Mouse (Mus musculus) midbrain, embryonic 10.5 days (tissue): ENCODE measurements around the gene Plce1. TPM values are rescaled to one million over a fixed set of nuclear protein-coding genes. Genes with fewer than 3 reads are reported as not detected.

Source experiments
- DNase-seq: peaks from one replicate; pipeline ENCODE4 v3.0.0-alpha.2; 2017; ENCODE audit warnings: low spot score
- H3K27ac ChIP-seq: fragments of 300-500 bp; sonication (generic); replicated peaks from 2 replicates; pipeline ENCODE4 v1.5.1; 2016; ENCODE audit warnings: mild to moderate bottlenecking
- H3K27me3 ChIP-seq: fragments of 300-500 bp; sonication (generic); 2 replicates; pipeline ENCODE4 v1.6.1; 2016; ENCODE audit warnings: low read depth, mild to moderate bottlenecking; ENCODE audit not compliant: poor library complexity, severe bottlenecking
- H3K36me3 ChIP-seq: fragments of 300-500 bp; sonication (generic); 2 replicates; pipeline ENCODE4 v1.6.1; 2016; ENCODE audit warnings: mild to moderate bottlenecking, moderate library complexity
- H3K4me1 ChIP-seq: fragments of 300-500 bp; sonication (generic); 2 replicates; pipeline ENCODE4 v1.6.1; 2016
- H3K4me3 ChIP-seq: fragments of 300-500 bp; sonication (generic); 2 replicates; pipeline ENCODE4 v1.5.1; 2016; ENCODE audit warnings: mild to moderate bottlenecking, moderate library complexity
- H3K9me3 ChIP-seq: fragments of 300-500 bp; sonication (generic); replicated peaks from 2 replicates; pipeline ENCODE4 v1.6.1; 2016; ENCODE audit warnings: mild to moderate bottlenecking
- WGBS: fragments of 180-500 bp; shearing (Covaris S2); methylation state at CpG from one replicate; pipeline ENCODE4 v1.1.7; 2016; 5-methylcytosine and 5-hydroxymethylcytosine counted together
- polyA plus RNA-seq: library from polyadenylated mRNA; unstranded; fragments of >200 nt; fragmentation: Nextera tagmentation; extraction: Ambion mirVana; gene quantifications from 2 replicates; pipeline ENCODE4 v1.2.1, GENCODE M21; 2016

Plce1 gene
- polyA plus RNA-seq, 1 experiment from 2014 or later = 3.1 TPM

DNA sequence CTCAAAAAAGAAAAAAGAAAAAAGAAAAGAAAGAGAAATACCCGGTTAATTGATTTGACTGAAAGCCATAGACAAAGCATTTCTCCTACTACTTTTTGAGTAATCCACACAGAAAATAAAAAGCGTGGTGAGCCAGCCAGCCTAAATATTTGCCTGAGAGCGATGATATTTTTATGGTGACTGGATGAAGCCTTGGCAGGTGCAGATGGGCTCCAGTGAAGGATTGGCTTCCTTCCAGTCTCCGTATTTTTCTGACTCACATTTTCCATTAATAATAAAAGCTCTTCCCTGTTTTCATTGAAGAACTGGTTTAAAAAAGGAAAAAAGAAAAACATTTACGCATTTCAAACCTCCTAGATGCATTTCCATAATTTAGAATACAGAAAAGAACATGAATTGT is 243.1 kb downstream of the Plce1 start:
- H3K9me3 ChIP-seq = no peaks in the 10 kb centered on the region
- H3K36me3 ChIP-seq = peaks cover 10% of the 10 kb centered on the region; the same call in 1 of the 2 replicates
- H3K27me3 ChIP-seq = no peaks in the 10 kb centered on the region
- no peak overlapping the region for H3K4me3 ChIP-seq
- peaks cover 16% of the 10 kb centered on the region for H3K4me1 ChIP-seq
- WGBS = 74% methylated on average over 5 of the region's 5 CpGs
- no peak for DNase-seq
- no peak overlapping the region for H3K27ac ChIP-seq

DNA sequence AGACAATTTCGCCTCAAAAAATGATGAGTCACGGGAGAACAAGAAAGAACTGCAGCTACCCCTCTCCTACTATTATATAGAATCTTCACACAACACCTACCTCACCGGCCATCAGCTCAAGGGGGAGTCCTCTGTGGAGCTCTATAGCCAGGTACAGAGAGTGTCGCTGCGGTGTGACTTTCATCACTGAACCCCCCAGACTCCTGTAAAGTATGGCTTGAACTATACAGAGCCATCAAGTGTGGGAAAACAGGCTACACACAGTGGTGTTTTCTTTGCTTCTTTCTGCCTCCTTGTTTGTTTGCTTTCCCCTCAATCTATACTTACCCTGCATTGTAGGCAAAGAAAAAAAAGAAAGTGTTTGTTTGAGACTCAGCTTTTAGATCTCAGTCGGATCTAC is 247.9 kb downstream of the Plce1 start:
- H3K36me3 ChIP-seq = peaks cover 8% of the 10 kb centered on the region; the same call in 1 of the 2 replicates
- H3K27ac ChIP-seq = peak overlapping the region; percentile 65; the same call in 1 of the 2 replicates
- H3K27me3 ChIP-seq = no peaks in the 10 kb centered on the region
- H3K4me3 ChIP-seq = no peak overlapping the region
- 60% methylated on average over 6 of the region's 6 CpGs for WGBS
- no peaks in the 10 kb centered on the region; the same call in 1 of the 2 replicates for H3K9me3 ChIP-seq
- no peak for DNase-seq
- peaks cover 23% of the 10 kb centered on the region for H3K4me1 ChIP-seq

DNA sequence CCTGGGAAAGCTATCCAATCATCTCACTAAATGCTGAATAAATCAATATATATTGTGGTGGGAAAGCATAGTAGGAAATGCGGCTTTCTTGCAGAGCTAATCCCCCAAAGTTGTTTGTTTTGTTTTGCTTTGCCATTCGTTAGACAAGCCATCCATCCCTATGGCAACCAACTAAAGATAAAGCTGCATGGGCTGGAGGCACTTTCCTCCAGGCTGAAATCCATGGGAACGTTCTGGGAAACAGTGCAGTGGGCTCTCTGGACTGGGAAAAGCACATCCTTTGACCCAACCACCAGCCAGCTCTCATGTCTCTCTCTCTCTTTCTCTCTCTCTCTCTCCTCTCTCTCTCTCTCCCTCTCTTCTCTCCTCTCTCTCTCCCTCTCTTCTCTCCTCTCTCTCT is 248.4 kb downstream of the Plce1 start:
- WGBS = 7% methylated on average over 3 of the region's 3 CpGs
- peaks cover 21% of the 10 kb centered on the region for H3K4me1 ChIP-seq
- DNase-seq = peak; percentile 28

DNA sequence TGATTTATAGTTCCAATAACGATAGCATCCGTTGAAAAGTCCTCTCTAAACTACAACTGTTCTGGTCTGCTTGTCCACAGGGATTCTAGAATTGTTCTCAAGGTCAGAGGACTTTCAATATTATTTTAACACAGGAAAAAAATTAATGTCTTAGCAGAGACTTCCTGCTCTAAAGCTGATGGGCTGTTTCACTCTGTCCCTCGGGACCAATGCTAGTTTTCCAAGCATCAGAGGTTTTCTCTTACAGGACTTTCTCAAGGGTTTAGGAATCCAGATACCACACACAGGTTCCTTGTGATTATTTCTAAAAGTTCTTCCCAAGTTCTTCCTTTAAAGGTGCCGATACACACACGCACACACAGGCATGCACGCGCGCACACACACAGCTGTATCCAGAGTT is 263.6 kb downstream of the Plce1 start:
- Histone ChIP-seq H3K9me3 (no peaks in the 10 kb centered on the region), H3K36me3 (no peaks in the 10 kb centered on the region), H3K27me3 (no peaks in the 10 kb centered on the region), H3K4me3 (no peak overlapping the region), H3K27ac (no peak overlapping the region), H3K4me1 (no peaks in the 10 kb centered on the region)
- no peak for DNase-seq
- 90% methylated on average over 8 of the region's 8 CpGs for WGBS

More for the DNA sequence above, 248.4 kb downstream of the Plce1 start:
- no peaks in the 10 kb centered on the region; the same call in 1 of the 2 replicates for H3K9me3 ChIP-seq
- H3K27me3 ChIP-seq = no peaks in the 10 kb centered on the region
- H3K36me3 ChIP-seq = peaks cover 8% of the 10 kb centered on the region; the same call in 1 of the 2 replicates
- no peak overlapping the region for H3K4me3 ChIP-seq
- H3K27ac ChIP-seq = peak overlapping the region; percentile 65

DNA sequence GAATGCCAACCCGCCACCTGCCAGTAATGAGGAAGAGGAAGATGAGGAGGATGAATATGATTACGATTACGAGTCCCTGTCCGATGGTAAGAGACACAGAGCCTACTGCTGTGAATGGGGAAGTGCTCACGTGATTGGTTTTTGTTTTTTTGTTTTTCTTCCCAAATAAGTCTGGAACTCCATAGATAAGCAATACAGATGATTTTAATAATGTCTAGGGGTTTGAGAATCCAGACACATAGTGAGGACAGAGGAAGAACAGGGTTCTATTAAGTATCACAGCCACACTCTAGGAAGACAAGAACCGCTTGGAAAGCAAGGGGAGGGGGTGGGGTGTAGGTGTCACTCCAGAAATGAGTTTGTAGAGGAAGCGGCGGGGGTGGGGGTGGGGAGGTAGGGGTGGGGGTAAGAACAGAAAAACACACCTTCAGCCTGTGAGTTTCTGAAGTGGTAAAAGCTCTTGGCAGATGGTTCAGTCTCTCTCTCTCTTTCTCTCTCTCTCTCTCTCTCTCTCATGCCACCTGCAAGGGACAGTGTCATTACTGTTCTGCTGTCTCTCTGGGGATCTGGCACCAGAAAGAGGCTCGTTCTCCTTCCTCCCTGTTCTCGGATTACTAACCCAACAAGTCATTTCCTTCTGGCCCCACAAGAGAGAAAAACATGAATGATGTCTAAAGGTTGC is 265.0 kb downstream of the Plce1 start:
- no peak for DNase-seq
- Histone ChIP-seq H3K27me3 (no peaks in the 10 kb centered on the region), H3K4me3 (no peak overlapping the region), H3K36me3 (no peaks in the 10 kb centered on the region), H3K4me1 (no peaks in the 10 kb centered on the region), H3K27ac (no peak overlapping the region), H3K9me3 (no peaks in the 10 kb centered on the region)
- 79% methylated on average over 10 of the region's 10 CpGs for WGBS

DNA sequence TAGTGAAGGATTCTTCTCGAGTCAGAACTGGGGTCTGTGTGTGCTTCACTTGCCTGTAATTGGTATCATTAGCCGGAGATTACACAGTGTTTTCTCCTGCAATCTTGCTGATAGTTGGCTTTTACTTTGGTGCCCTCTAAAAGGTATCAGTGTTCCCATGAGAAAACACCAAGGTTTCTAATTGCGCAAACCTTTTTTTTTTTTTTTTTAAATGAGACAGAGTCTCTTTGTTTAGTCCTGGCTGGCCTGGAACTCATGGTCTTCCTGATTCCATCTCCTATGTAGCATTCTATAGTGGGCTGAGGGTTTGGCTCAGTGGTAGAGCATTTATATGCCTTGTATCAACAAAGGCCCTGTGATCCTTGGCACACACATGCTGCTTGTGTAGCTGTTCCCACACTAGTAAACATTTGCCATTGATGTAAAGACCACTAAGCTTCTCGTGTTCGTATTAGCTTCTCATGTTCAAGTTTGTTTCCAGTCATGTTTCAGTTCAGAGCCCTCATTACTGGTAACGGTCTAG is 265.6 kb downstream of the Plce1 start:
- H3K36me3 ChIP-seq = no peaks in the 10 kb centered on the region
- no peaks in the 10 kb centered on the region for H3K27me3 ChIP-seq
- H3K4me3 ChIP-seq = no peak overlapping the region
- DNase-seq = no peak
- no peak overlapping the region for H3K27ac ChIP-seq
- H3K9me3 ChIP-seq = no peaks in the 10 kb centered on the region
- no peaks in the 10 kb centered on the region for H3K4me1 ChIP-seq
- WGBS = 80% methylated on average over 6 of the region's 6 CpGs

DNA sequence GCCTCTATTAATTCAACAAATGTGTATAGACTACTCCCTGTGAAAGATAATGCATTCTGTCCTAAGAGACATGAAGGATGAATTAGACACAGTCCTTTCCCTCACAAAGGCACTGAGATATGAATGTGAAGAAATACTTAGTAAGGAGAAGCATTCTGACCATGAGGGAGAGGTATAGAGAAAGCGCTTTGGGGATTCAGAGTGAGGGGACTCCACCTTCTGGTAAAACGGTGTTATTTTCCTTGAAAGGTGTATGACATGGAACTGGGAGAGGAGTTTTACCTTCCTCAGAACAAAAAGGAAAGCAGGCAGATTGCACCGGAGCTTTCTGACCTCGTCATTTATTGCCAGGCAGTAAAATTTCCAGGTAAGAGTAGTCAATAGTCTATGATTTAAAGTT is 269.3 kb downstream of the Plce1 start:
- no peak for DNase-seq
- 67% methylated on average over 4 of the region's 4 CpGs for WGBS

DNA sequence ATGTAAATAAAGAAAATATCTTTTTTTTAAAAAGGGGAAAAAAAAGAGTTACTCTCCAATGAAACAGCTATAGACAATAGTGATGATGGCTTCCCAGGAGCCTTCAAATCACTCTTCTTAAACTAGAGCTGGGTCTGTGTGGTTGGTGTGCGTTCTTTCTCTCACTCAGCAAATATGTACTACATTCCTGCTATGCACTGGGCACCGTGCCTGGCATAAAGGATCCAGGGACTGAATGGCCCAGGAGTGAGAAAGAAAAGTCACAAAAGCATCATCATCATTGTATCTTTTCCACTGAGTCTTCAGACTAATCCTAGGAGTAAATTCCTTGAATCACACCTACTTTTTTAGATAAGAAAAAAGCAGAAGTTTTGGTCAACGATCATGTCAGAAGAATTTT is 276.3 kb downstream of the Plce1 start:
- no peaks in the 10 kb centered on the region for H3K27me3 ChIP-seq
- 0 out of 2 replicates have a peak, but pooled peaks cover 4% of the 10 kb centered on the region for H3K36me3 ChIP-seq
- H3K4me3 ChIP-seq = no peak overlapping the region
- 88% methylated on average over 3 of the region's 3 CpGs for WGBS
- H3K4me1 ChIP-seq = no peaks in the 10 kb centered on the region
- no peak overlapping the region for H3K27ac ChIP-seq
- DNase-seq = no peak
- H3K9me3 ChIP-seq = no peaks in the 10 kb centered on the region

More for the DNA sequence above, 269.3 kb downstream of the Plce1 start:
- no peaks in the 10 kb centered on the region for H3K36me3 ChIP-seq
- no peaks in the 10 kb centered on the region for H3K4me1 ChIP-seq
- no peaks in the 10 kb centered on the region for H3K27me3 ChIP-seq
- no peak overlapping the region for H3K4me3 ChIP-seq
- H3K9me3 ChIP-seq = no peaks in the 10 kb centered on the region
- H3K27ac ChIP-seq = no peak overlapping the region

DNA sequence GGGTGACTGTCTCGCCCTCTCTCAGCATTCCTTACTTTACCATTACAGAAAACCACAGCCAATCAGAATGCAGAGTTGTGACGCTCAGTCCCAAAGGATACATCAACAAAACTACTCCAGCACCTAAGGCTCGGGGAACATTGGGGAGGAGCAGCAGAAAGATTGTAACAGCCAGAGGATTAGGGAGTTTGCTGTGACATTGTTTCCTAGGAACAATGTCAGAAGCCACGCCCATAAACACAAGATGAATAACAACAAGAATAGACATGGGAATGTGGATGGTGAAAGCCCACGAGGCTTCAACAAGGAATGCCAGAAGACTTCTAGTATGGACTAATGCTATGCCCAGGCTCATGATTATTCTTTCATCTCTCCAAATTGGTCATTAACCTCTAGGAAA is 277.1 kb downstream of the Plce1 start:
- H3K27me3 ChIP-seq = no peaks in the 10 kb centered on the region
- H3K4me3 ChIP-seq = no peak overlapping the region
- 58% methylated on average over 5 of the region's 5 CpGs for WGBS
- H3K9me3 ChIP-seq = no peaks in the 10 kb centered on the region
- no peaks in the 10 kb centered on the region for H3K4me1 ChIP-seq
- H3K27ac ChIP-seq = no peak overlapping the region
- DNase-seq = no peak
- H3K36me3 ChIP-seq = 0 out of 2 replicates have a peak, but pooled peaks cover 4% of the 10 kb centered on the region

DNA sequence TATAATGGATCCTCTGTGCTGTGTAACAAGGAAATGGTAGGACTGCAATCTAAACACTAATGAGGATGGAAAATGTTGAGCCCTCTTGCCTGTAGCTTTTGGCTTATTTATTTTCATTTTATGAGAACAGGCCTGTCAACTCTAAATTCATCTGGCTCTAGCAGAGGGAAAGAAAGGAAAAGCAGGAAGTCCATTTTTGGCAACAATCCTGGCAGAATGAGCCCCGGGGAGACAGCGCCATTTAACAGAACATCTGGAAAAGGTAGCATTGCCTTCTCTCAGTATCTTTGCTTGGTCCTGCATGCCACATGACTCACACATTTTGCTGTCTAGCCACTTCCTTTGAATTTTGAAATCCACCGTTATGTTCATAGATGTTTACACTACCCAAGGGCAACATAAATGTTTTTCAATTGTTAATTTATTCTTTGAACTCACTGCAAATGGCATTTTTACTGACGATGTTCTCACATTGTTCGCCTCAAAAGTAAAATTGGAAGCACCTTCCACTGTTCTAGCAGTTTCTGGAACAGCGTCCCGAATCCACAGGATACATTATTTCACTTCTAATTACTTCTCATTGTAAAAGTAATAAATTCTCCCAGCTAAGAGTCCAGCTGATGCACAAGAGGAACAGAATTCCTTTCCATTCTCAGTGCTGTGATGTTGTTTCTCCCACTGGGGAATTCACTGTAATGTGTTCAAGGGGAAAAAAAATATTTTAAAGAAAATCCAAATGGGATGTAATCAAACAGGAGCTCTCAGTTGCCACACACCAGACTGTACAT is 278.0 kb downstream of the Plce1 start:
- Histone ChIP-seq H3K4me1 (no peaks in the 10 kb centered on the region), H3K9me3 (no peaks in the 10 kb centered on the region), H3K27ac (no peak overlapping the region), H3K4me3 (no peak overlapping the region), H3K27me3 (no peaks in the 10 kb centered on the region), H3K36me3 (0 out of 2 replicates have a peak, but pooled peaks cover 4% of the 10 kb centered on the region)
- WGBS = 89% methylated on average over 7 of the region's 7 CpGs
- no peak for DNase-seq

DNA sequence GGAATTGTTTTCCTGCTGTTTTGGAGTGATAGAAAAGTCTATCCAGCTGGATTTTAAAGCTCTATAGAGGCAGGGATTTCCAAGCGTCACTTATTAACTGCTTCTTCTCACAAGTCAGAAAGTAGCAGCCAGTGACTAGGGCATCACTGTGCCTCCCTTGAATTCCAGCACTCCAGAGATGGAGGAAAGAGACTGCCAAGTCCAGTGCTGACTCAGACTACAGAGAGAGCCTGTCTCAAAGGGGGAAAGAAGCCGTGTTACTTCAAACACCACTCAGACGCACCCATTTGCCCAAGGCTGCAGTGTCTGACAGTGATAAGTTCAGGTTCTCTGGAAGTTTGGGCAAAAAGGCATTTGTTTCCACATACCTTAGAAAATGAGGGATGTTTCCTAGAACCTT is 279.5 kb downstream of the Plce1 start:
- no peaks in the 10 kb centered on the region for H3K9me3 ChIP-seq
- H3K27ac ChIP-seq = no peak overlapping the region
- H3K4me1 ChIP-seq = no peaks in the 10 kb centered on the region
- DNase-seq = no peak
- no peaks in the 10 kb centered on the region for H3K27me3 ChIP-seq
- 0 out of 2 replicates have a peak, but pooled peaks cover 4% of the 10 kb centered on the region for H3K36me3 ChIP-seq
- WGBS = 84% methylated on average over 3 of the region's 3 CpGs
- H3K4me3 ChIP-seq = no peak overlapping the region

DNA sequence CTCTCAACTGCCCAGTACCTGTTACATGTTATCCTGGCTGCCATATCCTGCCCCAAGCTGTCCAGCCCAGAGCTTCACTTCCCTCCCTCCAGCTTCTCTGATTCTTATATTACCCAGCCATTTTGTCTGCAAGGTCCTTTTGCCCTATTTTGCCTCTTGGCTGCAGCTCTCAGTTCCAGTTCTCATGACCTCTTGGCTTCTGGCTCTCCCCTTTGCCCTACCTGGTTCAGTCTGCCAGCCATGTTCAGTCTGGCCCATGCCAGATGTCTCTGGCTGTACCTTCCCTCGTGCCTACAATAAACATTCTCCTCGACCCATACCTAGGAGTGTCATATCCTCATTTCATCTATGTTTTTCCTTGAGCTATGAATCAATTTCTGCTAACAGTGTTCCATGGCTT is 285.4 kb downstream of the Plce1 start:
- no peak for DNase-seq
- H3K27me3 ChIP-seq = no peaks in the 10 kb centered on the region
- 78% methylated on average over 2 of the region's 2 CpGs for WGBS
- no peaks in the 10 kb centered on the region for H3K9me3 ChIP-seq
- no peak overlapping the region for H3K4me3 ChIP-seq
- no peaks in the 10 kb centered on the region for H3K4me1 ChIP-seq
- peaks cover 5% of the 10 kb centered on the region; the same call in 1 of the 2 replicates for H3K36me3 ChIP-seq
- H3K27ac ChIP-seq = no peak overlapping the region

DNA sequence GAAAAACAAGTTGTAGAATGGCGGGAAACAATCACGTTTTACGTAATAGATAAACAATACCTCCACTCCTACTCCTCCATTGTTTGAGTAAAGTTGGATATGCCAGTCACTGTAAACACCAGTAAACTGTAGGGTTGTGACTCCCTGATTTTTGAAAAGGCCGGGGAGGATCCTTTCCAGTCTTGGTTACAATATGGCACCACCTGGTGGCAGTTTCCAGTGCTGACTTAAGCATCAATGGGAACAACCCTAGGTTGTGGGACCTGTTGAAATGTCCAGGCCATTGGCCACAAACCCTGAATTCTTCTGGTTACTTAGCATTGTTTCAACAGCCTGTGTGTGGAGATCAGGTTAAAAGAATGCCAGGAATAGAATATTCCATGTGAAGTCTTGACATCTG is 294.6 kb downstream of the Plce1 start:
- no peaks in the 10 kb centered on the region for H3K36me3 ChIP-seq
- H3K9me3 ChIP-seq = no peaks in the 10 kb centered on the region
- H3K4me1 ChIP-seq = no peaks in the 10 kb centered on the region
- peak; percentile 20 for DNase-seq
- no peak overlapping the region for H3K4me3 ChIP-seq
- 52% methylated on average over 4 of the region's 4 CpGs for WGBS
- H3K27ac ChIP-seq = no peak overlapping the region
- no peaks in the 10 kb centered on the region for H3K27me3 ChIP-seq
